Mouse (Mus musculus) liver, adult 2 months (tissue): Measurements from ENCODE around the gene Synpo2. TPM values are rescaled to one million over a fixed set of nuclear protein-coding genes. Genes with fewer than 3 reads are reported as not detected.
"Not testable (repeated sequence)": the region's sequence is repeated elsewhere in the genome, so short reads cannot be mapped to it uniquely, and the experiment has no call there.

ENCODE experiments used
- DNase-seq: peaks from one replicate; pipeline ENCODE4 v3.0.0-alpha.2; 2011; ENCODE audit warnings: low read depth, low spot score; ENCODE audit errors: extremely low read depth
- H3K27ac ChIP-seq: fragments of 200-500 bp; replicated peaks from 2 replicates; pipeline ENCODE4 v1.5.1; 2012; ENCODE audit warnings: low read depth, mild to moderate bottlenecking, control low read depth, inconsistent platforms, low read length; ENCODE audit not compliant: insufficient read depth
- H3K27me3 ChIP-seq: fragments of 200-500 bp; 2 replicates; pipeline ENCODE4 v1.6.1; 2012; ENCODE audit warnings: mild to moderate bottlenecking, moderate library complexity, low read length, inconsistent platforms; ENCODE audit not compliant: control insufficient read depth, insufficient read depth
- H3K36me3 ChIP-seq: fragments of 200-500 bp; 2 replicates; pipeline ENCODE4 v1.6.1; 2012; ENCODE audit warnings: low read length, inconsistent platforms; ENCODE audit not compliant: control insufficient read depth, insufficient read depth
- H3K4me1 ChIP-seq: fragments of 200-500 bp; 2 replicates; pipeline ENCODE4 v1.6.1; 2011; ENCODE audit warnings: low read length; ENCODE audit not compliant: control insufficient read depth, insufficient read depth
- H3K4me3 ChIP-seq: fragments of 200-500 bp; 2 replicates; pipeline ENCODE4 v1.5.1; 2011; ENCODE audit warnings: low read depth, mild to moderate bottlenecking, control low read depth, low read length, moderate library complexity; ENCODE audit not compliant: insufficient read depth
- H3K79me2 ChIP-seq: fragments of 200-500 bp; 2 replicates; pipeline ENCODE4 v1.6.1; 2012; ENCODE audit warnings: inconsistent platforms, mild to moderate bottlenecking, low read length, moderate library complexity; ENCODE audit not compliant: control insufficient read depth, insufficient read depth
- H3K9ac ChIP-seq: fragments of 200-500 bp; 2 replicates; pipeline ENCODE4 v1.6.1; 2012; ENCODE audit warnings: low read depth, mild to moderate bottlenecking, control low read depth, inconsistent platforms, low read length
- CTCF ChIP-seq: fragments of 200-500 bp; IDR thresholded peaks from 2 replicates; pipeline ENCODE4 v1.5.1; 2011; ENCODE audit warnings: low read depth, low read length, control low read depth
- POLR2A ChIP-seq: fragments of 200-500 bp; IDR thresholded peaks from 2 replicates; pipeline ENCODE4 v1.6.1; 2011; ENCODE audit warnings: low read length, control low read depth; ENCODE audit not compliant: insufficient read depth; ENCODE audit errors: extremely low read depth
- whole genome bisulfite sequencing: fragments of 180-500 bp; shearing (Covaris S2); methylation state at CpG from one replicate; pipeline ENCODE4 v1.1.7; 2018; 5-methylcytosine and 5-hydroxymethylcytosine counted together
- polyA plus RNA-seq: library from polyadenylated mRNA; depleted of rRNA; stranded (reverse); fragments of >200 nt; gene quantifications from 2 replicates; pipeline ENCODE4 v1.2.3, GENCODE M21; 2012
- total RNA-seq: library from RNA; depleted of rRNA; stranded (reverse); fragments of >200 nt; gene quantifications from 2 replicates; pipeline ENCODE4 v1.2.3, GENCODE M21; 2014

The Synpo2 gene
- total and polyA plus RNA-seq, 2 experiments: 0.06 to 0.37 TPM

- Histone ChIP-seq H3K79me2 (no peaks in the 10 kb centered on the region), H3K4me3 (no peak overlapping the region), H3K36me3 (no peaks in the 10 kb centered on the region), H3K9ac (no peak overlapping the region), H3K27ac (no peak overlapping the region), H3K4me1 (no peaks in the 10 kb centered on the region), H3K27me3 (no peaks in the 10 kb centered on the region)
- TF ChIP-seq POLR2A (no peak), CTCF (no peak)
- DNase-seq: no peak
- 84% methylated on average over 2 of the region's 2 CpGs for WGBS
Measured at GRCm38 (mm10) chr3:123132101-123132500, 103.8 kb downstream of the Synpo2 start.

DNA sequence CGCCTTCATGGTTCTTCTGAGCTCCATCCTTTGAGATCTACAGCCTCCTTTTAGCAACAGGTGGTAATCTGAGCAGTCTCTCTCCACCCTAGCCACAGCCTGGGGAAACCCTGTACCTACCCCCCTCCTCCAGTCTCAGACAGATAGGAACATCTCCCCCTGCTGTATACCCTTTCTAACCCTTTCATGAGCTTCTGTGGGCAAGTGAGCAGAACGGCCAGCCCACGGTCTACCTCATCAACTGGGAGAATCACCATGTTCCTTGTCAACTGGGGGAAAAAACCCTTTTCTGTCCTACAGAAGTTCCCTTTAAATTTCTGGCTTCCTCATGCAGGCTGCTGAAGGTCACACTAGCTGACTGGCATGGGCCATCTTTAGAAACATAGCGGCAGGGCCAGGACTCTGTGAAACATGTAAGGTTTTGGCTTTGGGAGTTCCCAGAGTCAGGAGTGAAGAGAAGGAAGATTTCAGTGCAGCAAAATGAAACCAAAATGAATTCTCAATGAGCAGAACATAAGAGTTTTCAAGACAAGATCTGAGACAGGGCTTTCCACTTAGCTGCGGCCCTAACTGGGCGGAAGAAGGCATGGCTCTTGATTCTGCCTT, 104.7 kb downstream of the Synpo2 start:
- TF ChIP-seq CTCF: no peak
- no peak for TF ChIP-seq POLR2A
- WGBS: 92% methylated on average over 6 of the region's 6 CpGs

DNA sequence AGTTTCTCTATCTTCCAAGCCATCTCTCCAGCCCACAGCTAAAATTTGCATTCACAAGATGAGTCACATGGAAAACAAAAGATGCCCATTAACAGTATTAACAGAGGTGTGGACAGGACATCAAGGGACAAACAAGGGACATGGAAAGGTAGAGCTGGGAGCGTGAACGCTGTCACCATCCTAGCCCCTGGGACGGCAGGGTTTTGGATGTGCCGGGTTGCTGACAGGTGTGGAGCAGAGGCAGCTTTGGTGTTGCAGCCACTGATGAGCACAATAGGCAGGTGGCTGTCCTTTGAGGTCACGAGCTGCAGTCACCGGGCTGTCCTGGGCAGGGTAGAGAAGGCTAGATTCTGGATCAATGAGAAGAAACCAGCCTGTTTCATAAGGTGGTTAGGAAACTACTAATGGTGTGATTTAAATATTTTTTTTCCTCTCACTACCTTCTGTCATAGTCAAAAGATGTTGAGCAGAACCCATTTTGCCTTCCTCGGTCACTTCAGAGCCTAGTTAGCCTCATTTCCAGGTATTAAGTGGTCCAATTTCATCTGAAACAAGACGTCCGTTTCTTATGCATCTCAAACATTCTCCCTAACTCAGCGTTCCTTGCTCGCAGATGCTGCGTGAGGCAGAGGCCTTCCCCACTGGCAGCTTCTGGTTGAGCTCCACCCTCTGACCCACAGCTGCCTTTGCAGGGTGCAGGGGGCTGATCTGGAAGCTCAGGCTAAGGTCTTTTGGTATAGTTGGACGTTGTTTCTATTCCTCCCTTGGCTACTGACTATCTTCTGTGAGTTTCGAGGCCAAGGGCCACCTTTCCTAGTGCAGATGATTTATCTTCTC, 105.4 kb downstream of the Synpo2 start:
- no peak for DNase-seq
- Histone ChIP-seq H3K27ac (no peak overlapping the region), H3K79me2 (no peaks in the 10 kb centered on the region), H3K4me3 (no peak overlapping the region), H3K36me3 (no peaks in the 10 kb centered on the region), H3K9ac (no peak overlapping the region), H3K27me3 (no peaks in the 10 kb centered on the region), H3K4me1 (no peaks in the 10 kb centered on the region)
- TF ChIP-seq POLR2A (no peak), CTCF (no peak)
- 83% methylated on average over 14 of the region's 14 CpGs for WGBS

More for the DNA sequence above, 104.7 kb downstream of the Synpo2 start:
- no peaks in the 10 kb centered on the region for H3K27me3 ChIP-seq
- no peak overlapping the region for H3K9ac ChIP-seq
- H3K4me3 ChIP-seq: no peak overlapping the region
- H3K4me1 ChIP-seq: no peaks in the 10 kb centered on the region
- DNase-seq: no peak
- no peaks in the 10 kb centered on the region for H3K79me2 ChIP-seq
- no peaks in the 10 kb centered on the region for H3K36me3 ChIP-seq
- no peak overlapping the region for H3K27ac ChIP-seq

DNA sequence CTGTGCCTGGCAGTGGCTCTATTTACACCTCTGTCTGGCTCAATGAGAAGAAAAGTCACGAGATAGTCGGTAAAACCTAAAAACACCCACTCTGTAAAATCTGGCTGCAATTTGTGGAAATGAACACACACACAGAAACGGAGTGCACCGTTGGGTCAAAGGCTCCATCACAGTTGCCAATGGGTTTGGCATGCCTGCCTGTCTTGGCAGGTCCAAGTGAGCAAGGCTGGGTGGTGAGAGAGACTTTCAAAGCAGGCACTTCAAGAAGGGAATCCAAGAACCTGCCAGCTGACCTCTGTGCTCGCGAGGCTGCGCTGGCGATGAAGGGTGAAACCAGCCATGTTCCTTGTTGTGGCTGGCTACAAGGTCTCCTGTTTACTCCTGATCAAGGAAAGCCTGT, 107.2 kb downstream of the Synpo2 start:
- Histone ChIP-seq H3K79me2 (no peaks in the 10 kb centered on the region), H3K27me3 (no peaks in the 10 kb centered on the region), H3K4me3 (no peak overlapping the region), H3K9ac (no peak overlapping the region), H3K4me1 (no peaks in the 10 kb centered on the region), H3K27ac (no peak overlapping the region), H3K36me3 (no peaks in the 10 kb centered on the region)
- WGBS: 54% methylated on average over 8 of the region's 8 CpGs
- TF ChIP-seq POLR2A (no peak), CTCF (no peak)
- peak; percentile 79 for DNase-seq

DNA sequence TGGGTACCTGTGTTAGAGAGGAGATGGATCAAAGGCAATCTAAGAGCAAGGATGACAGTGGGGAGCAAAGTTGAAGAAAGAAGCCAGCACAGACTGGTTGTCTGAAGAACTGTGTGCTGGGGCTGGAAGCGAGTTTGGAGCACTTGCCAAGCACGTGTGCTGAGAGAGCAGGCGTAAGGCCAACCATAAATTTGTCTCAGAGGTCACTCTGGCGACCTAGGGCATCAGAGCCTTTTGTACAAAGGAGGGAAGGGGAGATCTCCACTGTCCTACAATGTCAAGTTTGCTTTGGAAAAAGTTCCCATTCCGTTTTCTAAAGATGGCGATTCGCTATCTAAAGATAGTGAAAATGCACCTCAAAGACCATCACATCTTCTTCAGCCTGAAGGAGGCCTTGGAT, 107.9 kb downstream of the Synpo2 start:
- peak; percentile 36 for DNase-seq
- no peaks in the 10 kb centered on the region for H3K36me3 ChIP-seq
- no peak overlapping the region for H3K4me3 ChIP-seq
- no peaks in the 10 kb centered on the region for H3K27me3 ChIP-seq
- no peak for TF ChIP-seq POLR2A
- TF ChIP-seq CTCF: no peak
- H3K4me1 ChIP-seq: no peaks in the 10 kb centered on the region
- 71% methylated on average over 7 of the region's 7 CpGs for WGBS
- no peak overlapping the region for H3K27ac ChIP-seq
- no peak overlapping the region for H3K9ac ChIP-seq
- no peaks in the 10 kb centered on the region for H3K79me2 ChIP-seq

DNA sequence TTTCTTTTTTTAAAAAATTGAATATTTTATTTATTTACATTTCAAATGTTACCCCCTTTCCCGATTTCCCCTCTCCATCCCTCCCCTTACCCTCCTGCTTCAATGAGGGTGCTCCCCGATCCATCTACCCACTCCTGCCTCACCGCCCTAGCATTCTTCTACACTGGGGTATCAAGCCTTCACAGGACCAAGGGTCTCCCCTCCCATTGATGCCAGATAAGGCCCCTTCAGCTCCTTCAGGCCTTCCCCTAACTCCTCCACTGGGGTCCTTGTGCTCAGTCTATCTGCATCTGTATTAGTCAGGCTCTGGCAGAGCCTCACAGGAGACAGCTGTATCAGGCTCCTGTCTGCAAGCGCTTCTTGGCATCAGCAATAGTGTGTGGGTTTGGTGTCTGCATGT, 109.2 kb downstream of the Synpo2 start:
- not testable (repeated sequence) for H3K27ac ChIP-seq, H3K36me3 ChIP-seq, H3K79me2 ChIP-seq, DNase-seq, H3K4me1 ChIP-seq, H3K4me3 ChIP-seq, H3K9ac ChIP-seq, H3K27me3 ChIP-seq
- WGBS: 94% methylated on average over 4 of the region's 4 CpGs
